Mouse (Mus musculus) cerebellum, adult 9-11 months (tissue): ENCODE data around the gene Usp37.
A peak's percentile ranks its signal among the peaks of the same experiment; 100 is the strongest.
"Not testable (repeated sequence)": the region's sequence is repeated elsewhere in the genome, so short reads cannot be mapped to it uniquely, and the experiment has no call there.

Experiments used
- DNase-seq: peaks from one replicate; pipeline ENCODE4 v3.0.0; 2022

The Usp37 gene

GRCm38 (mm10) chr1:74544184-74544583, at the start of gene Usp37:
Gene Usp37, minus strand, starts transcription at chr1:74544284.
- no peak for DNase-seq

DNA sequence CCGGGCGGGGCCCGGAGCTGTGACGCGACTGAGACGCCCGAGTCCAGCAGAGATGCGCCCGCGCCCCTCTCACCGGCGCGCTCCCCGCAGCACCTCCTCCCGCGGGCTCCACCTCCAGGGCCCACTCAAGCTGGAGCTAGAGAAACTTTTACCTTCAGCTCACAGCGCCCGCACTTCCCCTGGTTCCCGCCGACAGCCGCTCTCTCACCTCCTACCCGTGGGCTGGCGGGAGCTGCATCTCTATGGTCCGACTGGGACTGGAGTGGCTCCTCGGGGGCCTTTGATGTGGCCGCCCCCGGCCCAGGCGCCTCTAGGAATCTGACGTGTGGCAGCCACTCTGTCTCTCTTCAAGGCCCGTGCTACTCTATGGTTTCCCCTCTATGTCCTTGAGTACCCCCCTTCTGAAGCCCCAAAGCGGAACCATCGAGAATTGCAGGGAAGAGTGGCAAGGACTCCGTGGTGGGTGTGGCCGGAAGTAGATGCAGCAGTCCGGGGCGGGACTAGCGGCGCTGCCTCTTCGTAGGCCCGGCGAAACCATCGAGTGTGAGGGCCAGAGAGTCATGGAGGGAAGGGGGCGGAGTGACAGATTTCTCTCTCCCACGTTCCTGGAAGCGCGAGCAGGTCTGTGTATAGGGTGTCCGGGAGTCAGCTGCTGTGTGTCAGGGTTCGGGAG, 43.8 kb upstream of the Usp37 start, which contains the start of the genes Zfp142 and Bcs1l:
Gene Zfp142, minus strand, starts transcription at position 474 of the 673 bp plus-strand sequence.
Gene Bcs1l, plus strand, starts transcription at position 517 of the 673 bp plus-strand sequence.
- peak; percentile 100 for DNase-seq

- no peak for DNase-seq
These were observed 43.2 kb upstream of the Usp37 start for GRCm38 (mm10) chr1:74587233-74587772.

- no peak for DNase-seq
These were observed 40.7 kb upstream of the Usp37 start for GRCm38 (mm10) chr1:74584616-74585398.

DNA sequence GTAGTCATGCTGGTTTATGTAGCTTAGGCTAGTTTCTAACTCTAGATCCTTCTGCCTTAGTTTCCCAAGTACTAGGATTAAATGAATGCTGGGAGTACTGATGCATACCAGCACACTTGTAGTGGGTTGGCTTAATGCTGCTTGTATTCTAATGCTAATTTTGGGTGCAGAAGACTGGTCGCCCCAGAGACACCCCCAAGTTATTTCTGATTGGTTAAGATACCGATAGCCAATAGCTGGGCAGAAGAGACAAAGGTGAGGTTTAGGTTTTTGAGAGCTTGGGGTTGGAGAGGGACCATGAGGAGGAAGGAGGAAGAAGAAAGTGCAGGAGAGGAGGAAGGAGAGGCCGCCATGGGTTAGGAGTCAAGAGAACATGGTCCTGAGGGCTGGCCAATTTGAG, 38.5 kb upstream of the Usp37 start:
- no peak for DNase-seq

DNA sequence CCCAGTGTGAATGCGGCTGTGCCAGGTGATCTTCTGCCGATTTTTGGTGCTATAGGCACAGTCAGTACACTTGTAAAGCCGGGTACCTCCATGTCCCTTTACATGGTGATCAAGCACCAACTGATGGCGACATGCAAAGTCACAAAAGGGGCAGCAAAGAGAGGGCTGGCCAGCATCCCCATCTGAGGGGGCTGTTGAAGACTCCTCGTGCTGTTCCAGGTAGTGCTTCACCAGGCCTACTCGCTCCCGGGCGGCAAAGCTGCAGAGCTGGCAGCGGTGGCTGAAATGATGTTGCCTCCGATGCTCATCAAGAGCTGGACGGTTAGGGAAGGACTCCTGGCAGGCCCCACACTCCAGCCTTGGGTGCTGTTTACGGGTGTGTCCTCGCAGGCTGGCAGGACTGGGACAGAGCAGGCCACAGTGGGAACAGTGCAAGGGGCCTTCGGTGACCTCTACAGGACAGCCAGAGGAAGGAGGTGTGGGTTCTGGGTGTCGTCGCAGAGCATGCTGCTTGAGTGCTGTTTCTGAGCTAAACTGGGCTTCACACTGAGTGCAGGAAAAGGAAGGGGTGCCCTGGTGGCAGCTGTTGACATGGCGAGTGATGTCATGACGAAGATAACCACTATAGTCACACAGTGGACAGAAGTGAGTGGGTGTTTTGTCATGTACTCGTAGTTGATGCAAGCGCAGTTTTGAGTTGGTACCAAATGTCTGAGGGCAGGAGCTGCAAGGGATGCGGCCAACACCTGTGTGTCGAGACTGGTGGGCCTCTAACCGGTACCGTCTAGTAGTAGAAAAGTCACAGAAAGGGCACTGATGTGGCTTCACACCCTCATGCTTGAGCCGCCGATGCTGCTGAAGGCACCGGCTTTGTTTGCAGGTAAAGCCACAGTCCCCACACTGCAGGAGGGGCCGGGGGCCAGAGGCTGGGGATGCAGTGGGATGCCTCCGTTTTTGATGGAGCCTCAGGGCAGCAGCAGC, 25.9 kb upstream of the Usp37 start:
- DNase-seq = no peak

GRCm38 (mm10) chr1:74565834-74566233, 21.8 kb upstream of the Usp37 start:
- no peak for DNase-seq

DNA sequence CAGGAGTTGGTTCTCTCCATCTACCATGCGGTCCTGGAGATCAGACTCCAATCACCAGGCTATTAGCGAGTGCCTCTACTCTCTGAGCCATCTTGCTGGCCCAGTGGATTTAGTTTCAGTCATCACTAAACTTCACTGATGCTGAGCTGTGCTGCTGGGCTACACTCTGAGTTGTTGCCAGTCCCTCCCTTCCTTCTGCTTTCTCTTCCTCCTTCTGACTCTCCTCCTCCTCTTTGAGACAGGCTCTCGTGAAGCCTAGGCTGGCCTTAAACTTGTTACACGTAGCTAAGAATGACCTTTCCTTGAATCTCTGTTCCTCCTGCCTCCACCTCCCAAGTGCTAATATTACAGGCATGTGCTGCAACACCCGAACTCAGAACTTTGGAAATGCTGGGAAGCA, 15.0 kb upstream of the Usp37 start:
- DNase-seq = no peak

DNA sequence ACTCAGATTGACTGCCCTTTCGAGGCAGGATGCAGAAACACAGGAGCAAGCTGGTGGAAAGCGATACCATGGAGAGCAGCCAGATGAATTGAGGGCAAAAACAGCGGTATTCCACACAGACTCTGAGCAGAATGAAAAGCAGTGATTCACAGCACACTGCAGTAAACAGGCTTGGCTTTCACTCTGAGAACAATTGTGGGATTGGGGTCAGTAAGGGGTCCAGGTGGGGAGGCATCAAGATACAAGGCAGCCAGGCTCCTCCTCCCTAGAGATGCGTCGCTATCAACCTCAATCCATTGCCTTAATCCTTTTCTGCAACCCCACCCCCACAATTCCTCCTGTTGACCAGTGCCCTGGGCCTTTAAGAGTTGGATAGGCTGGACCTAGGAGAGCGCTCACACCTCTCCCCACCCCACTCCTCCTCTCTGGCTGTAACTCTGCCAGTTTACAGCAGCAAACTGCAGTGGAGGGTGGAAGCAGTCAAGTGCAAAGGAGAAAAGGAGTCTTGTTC, 1.6 kb downstream of the Usp37 start, which contains the start of gene Plcd4:
Gene Plcd4, plus strand, starts transcription at position 438 of the 511 bp plus-strand sequence.
- DNase-seq = peak; percentile 81

DNA sequence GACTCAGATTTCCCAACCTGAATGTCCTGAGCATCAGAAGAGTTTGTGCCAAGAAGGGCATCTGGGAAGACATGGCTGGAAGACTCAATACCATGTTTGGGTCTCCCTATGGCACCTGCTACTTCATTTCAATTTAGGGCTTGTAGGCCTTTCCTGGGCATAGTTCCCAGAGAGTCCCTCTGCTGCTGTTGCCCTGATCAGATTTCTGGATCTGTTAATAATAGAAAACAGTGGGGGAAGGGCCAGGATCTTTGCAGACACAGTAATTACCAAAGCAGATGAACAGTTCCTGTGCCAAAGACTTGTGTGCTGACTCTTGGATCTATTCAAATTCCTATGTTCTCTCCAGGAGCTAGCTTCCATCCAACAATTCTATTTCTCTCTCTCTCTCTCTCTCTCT, 5.4 kb downstream of the Usp37 start:
- peak; percentile 27 for DNase-seq

- DNase-seq = no peak
These were observed 15.5 kb downstream of the Usp37 start for GRCm38 (mm10) chr1:74528589-74528988.

- DNase-seq = no peak
These were observed 19.3 kb downstream of the Usp37 start for GRCm38 (mm10) chr1:74524746-74525145.

- no peak for DNase-seq
These were observed 24.2 kb downstream of the Usp37 start for GRCm38 (mm10) chr1:74519875-74520274.

- DNase-seq = not testable (repeated sequence)
These were observed 31.1 kb downstream of the Usp37 start for GRCm38 (mm10) chr1:74512999-74513398.

- DNase-seq = no peak
These were observed 32.8 kb downstream of the Usp37 start for GRCm38 (mm10) chr1:74511306-74511705.

DNA sequence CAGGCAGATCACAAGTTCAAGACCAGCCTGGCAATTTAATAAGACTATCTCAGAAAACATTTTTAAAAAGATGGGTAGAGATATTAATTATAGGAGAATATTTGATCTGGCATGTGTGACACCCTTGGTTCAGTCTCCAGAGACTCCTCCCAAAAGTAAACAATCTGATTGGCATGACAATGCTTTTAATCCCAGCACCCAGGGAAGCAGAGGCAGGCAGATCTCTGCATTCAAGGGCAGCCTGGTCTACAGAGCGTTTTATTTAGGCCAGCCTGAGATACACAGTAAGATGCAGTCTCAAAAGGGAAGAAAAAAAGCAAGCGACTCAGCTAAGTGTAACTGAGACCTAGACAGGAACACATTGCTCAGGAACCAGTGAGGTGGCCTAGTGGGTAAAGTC, 36.3 kb downstream of the Usp37 start:
- DNase-seq = no peak

GRCm38 (mm10) chr1:74506471-74506881, 37.6 kb downstream of the Usp37 start:
- DNase-seq = no peak

GRCm38 (mm10) chr1:74505721-74506464, 38.2 kb downstream of the Usp37 start, which contains the start of gene Cnot9:
Gene Cnot9, plus strand, starts transcription at chr1:74506058.
- DNase-seq = peak; percentile 100

GRCm38 (mm10) chr1:74505393-74505720, 38.7 kb downstream of the Usp37 start:
- DNase-seq = no peak

- no peak for DNase-seq
These were observed 43.0 kb downstream of the Usp37 start for GRCm38 (mm10) chr1:74501106-74501505.

DNA sequence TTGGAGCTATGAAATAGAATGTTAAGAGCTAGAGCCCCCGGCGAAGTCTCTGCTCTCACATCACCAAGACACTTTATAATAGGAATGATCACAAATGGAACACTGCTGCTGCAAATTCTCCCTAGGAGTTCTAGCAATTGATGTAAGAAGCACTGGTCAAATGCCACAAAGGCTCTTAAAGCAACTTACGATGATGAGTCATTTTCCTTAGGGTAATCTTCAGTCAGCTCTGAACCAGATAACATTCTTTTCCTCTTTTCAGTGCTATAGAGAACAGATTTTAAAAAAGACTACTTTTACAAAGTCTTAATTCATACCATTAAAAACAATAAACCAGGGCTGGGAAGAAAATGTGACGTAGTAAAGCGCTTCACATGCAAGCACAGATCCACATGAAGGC, 58.3 kb downstream of the Usp37 start:
- no peak for DNase-seq

DNA sequence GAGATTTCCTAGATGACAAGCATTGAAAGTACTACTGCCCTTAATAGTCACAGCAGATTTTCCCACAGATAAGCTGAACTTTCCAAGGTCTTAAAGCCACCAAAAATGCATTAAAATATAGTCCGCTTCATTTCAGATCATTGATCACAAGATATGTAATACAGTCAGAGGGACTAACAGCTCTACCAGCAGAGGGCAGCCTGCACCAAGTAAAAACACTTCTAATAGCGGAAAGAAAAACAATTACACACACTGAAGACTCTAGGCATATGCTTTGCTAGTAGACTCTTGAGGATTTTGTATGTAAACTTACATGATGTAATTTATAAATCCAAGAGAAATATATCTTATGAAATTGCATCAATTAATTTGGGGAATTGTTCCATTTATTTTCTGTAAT, 83.8 kb downstream of the Usp37 start:
- DNase-seq = peak; percentile 10
